In genomic region chr5:119638300-119638699, GRCm38 (mm10) we compare ENCODE assay signal across 21 mouse cellular contexts. TPM values are rescaled to one million over a fixed set of nuclear protein-coding genes. Genes with fewer than 3 reads are reported as not detected.
DNase-seq lines count a peak whose midpoint lies in the region.
"Had no signal": no experiment of that assay in that cellular context is flagged by ENCODE, and none has a peak within 500 bp of the region (broad histone marks: within the 10 kb centered on the region; RNA-seq: fewer than 3 reads in every experiment).

No protein-coding gene starts in this region.

- H3K4me1 ChIP-seq in heart, embryonic 10.5 days, result peaks cover 33% of the 10 kb centered on the region
- H3K4me1 ChIP-seq: forebrain, embryonic 13.5 days; hindbrain, embryonic 12.5 days had no signal

- H3K4me3 ChIP-seq in heart, embryonic 10.5 days, result no peak overlapping the region
- H3K4me3 ChIP-seq: embryonic facial prominence, embryonic 10.5 days; forebrain, embryonic 13.5 days; gastrocnemius, adult 2 months; heart, embryonic 13.5 days; hindbrain, embryonic 12.5 days had no signal

- 26% methylated on average over 12 of the region's 12 CpGs for WGBS in heart, embryonic 10.5 days

- no peaks in the 10 kb centered on the region for H3K36me3 ChIP-seq in heart, embryonic 10.5 days
- H3K36me3 ChIP-seq: embryonic facial prominence, embryonic 10.5 days; heart, embryonic 13.5 days; hindbrain, embryonic 12.5 days had no signal

- intact Hi-C loops in heart, postnatal 36 days (cut with DNase I), result no loop called here

- no peaks in the 10 kb centered on the region for H3K9me3 ChIP-seq in heart, embryonic 10.5 days
- H3K9me3 ChIP-seq: embryonic facial prominence, embryonic 10.5 days; forebrain, embryonic 13.5 days; heart, embryonic 13.5 days; hindbrain, embryonic 12.5 days had no signal

- no peak for DNase-seq in heart, embryonic 10.5 days (ENCODE audit: low spot score)
- DNase-seq in heart, postnatal 36 days, result no peak
- peak; percentile 43 for DNase-seq in urinary bladder, postnatal 14 days (ENCODE audit: low spot score)
- no peak for DNase-seq in urinary bladder, postnatal 25 days (ENCODE audit: low spot score)
- peak; percentile 53 for DNase-seq in adrenal gland, postnatal 10 days
- no peak for DNase-seq in layer of hippocampus, adult 8-10 months (ENCODE audit: low spot score in 2 of 2)
- DNase-seq in frontal cortex, postnatal 25 days (ENCODE audit: low spot score in 2 of 2), result no peak
- DNase-seq: cerebellum, adult 18-20 months; cerebellum, adult 9-11 months; forebrain, postnatal 0 days; gastrocnemius, adult 2 months; gastrocnemius, postnatal 25 days; heart, postnatal 4 days had no signal

- H3K27ac ChIP-seq in heart, embryonic 10.5 days, result 0 out of 2 replicates have a peak overlapping the region, but pooled peaks have one; percentile 42
- H3K27ac ChIP-seq: embryonic facial prominence, embryonic 10.5 days; forebrain, embryonic 13.5 days; gastrocnemius, adult 2 months; heart, embryonic 13.5 days; hindbrain, embryonic 12.5 days had no signal

- H3K27me3 ChIP-seq in heart, embryonic 10.5 days (ENCODE audit: insufficient read depth, poor library complexity, severe bottlenecking), result peaks cover 89% of the 10 kb centered on the region

RNA-seq across cellular contexts. Expression of gene Tbx3, which starts 32.2 kb away (rescaled TPM):
- polyA plus RNA-seq in heart, embryonic 10.5 days (2016; fragmentation: Nextera tagmentation; extraction: Ambion mirVana), result 17.0 and 41.7 TPM in 2 replicates
- 10 to 100 TPM; 10.5 to 11.5 TPM for total RNA-seq in heart, postnatal 36 days (2021)
- 100 to 1,000 TPM; 136 to 142 TPM for total RNA-seq in adrenal gland, postnatal 10 days (2021)
- total RNA-seq in layer of hippocampus, adult 8-10 months (2022), result 1 to 10 TPM; 2.2 to 3.4 (median 2.6) TPM
- total RNA-seq: granulocyte monocyte progenitor cell, adult 5-6 weeks; MEL had no signal
- polyA plus RNA-seq: activated CD4-positive, CD25-positive, alpha-beta regulatory T cell, adult 4 months; Patski had no signal

Comparison
In these comparisons a context has a peak if more than half of its experiments do, and no peak if none do; other contexts are left out.
1. DNase-seq: peak in urinary bladder, postnatal 14 days (single experiment) and adrenal gland, postnatal 10 days (single experiment); none in heart, embryonic 10.5 days (single experiment), heart, postnatal 36 days (0 of 2), urinary bladder, postnatal 25 days (single experiment), layer of hippocampus, adult 8-10 months (0 of 2) and frontal cortex, postnatal 25 days (0 of 2).
2. RNA of gene Tbx3, which starts 32.2 kb away (total RNA-seq): 136 to 142 TPM in adrenal gland, postnatal 10 days; 10.5 to 11.5 TPM in heart, postnatal 36 days and 2.2 to 3.4 TPM in layer of hippocampus, adult 8-10 months; every median in the first group is over 10 times any median in the second.